9 mouse cellular contexts compared by ENCODE assay signal in the genomic region with DNA sequence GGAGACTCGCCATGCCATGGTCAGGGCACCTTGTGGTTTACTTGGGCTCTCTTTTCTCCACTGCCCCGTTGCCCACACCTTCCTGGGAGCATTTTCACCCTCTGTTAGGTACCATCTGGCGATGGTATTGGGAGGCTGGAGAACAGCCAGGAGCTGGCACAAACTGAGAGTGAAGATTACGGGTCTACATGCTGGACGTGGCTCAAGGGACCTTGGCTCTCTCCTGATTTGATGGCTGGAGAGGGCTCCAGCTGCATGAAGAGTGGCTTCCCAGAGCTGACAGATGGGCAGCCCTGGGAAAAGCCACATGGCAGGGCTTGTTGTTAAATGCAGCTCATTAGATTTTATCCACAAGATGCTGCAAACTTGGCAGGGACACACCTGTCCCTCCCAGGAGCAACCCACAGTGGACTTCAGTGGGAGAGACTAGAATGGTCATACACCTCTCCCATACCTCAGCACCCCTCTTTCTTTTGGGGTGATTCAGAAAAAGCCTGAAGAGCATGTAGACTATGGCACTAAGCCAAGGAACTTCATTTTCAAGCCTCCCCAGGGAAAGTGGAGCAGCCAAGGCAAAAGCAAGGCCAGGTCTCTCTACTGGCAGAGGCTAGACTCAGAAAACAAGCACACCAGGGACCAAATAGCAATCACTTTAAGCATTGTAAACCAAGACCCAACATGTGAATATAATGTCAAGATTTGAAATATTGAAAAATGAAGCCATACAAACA. TPM values are rescaled to one million over a fixed set of nuclear protein-coding genes. Genes with fewer than 3 reads are reported as not detected.
A peak's percentile ranks its signal among the peaks of the same experiment; 100 is the strongest.
DNase-seq lines count a peak whose midpoint lies in the region; ATAC-seq and TF ChIP-seq lines count a peak whose summit lies in the region.
"Had no signal": no experiment of that assay in that cellular context is flagged by ENCODE, and none has a peak within 500 bp of the region (broad histone marks: within the 10 kb centered on the region; RNA-seq: fewer than 3 reads in every experiment).

No protein-coding gene starts in this region.

- no peak for ATAC-seq in intestine, postnatal 0 days

- no peaks in the 10 kb centered on the region for H3K4me1 ChIP-seq in intestine, postnatal 0 days (replicated peaks; ENCODE audit: control insufficient read depth, insufficient read depth, low read length)
- H3K4me1 ChIP-seq: heart, embryonic 15.5 days had no signal

- no peaks in the 10 kb centered on the region for H3K9me3 ChIP-seq in intestine, postnatal 0 days (ENCODE audit: control insufficient read depth)
- H3K9me3 ChIP-seq: heart, embryonic 15.5 days had no signal

- H3K4me3 ChIP-seq in intestine, postnatal 0 days (ENCODE audit: low read depth, low read length), result no peak overlapping the region
- H3K4me3 ChIP-seq: heart, embryonic 15.5 days had no signal

- intact Hi-C loops in heart, postnatal 25 days (cut with DNase I), result no loop called here

- H3K27me3 ChIP-seq in intestine, postnatal 0 days (replicated peaks; ENCODE audit: control insufficient read depth, insufficient read depth, low read length), result no peaks in the 10 kb centered on the region
- H3K27me3 ChIP-seq: heart, embryonic 15.5 days had no signal

- peak; percentile 42 to 48 for DNase-seq in heart, adult 18-20 months
- DNase-seq in heart, postnatal 25 days (ENCODE audit: low spot score), result no peak
- DNase-seq in right cerebral cortex, postnatal 10 days (ENCODE audit: low spot score in 2 of 2), result peak; percentile 44 to 45
- DNase-seq in right cerebral cortex, adult 18-20 months, result no peak
- peak; percentile 80 to 82 for DNase-seq in cerebellum, postnatal 36 days
- DNase-seq in retina, embryonic 14.5 days (ENCODE audit: low spot score), result peak; percentile 9
- no peak for DNase-seq in frontal cortex, adult 2 months (ENCODE audit: extremely low spot score in 1 of 2, low spot score in 1 of 2)

- 80% methylated on average over 5 of the region's 5 CpGs for WGBS in intestine, postnatal 0 days

- no peak overlapping the region for H3K27ac ChIP-seq in intestine, postnatal 0 days (ENCODE audit: low read depth, low read length)
- H3K27ac ChIP-seq: heart, embryonic 15.5 days had no signal

- no peak overlapping the region for H3K4me2 ChIP-seq in intestine, postnatal 0 days (replicated peaks; ENCODE audit: low read depth)
- H3K4me2 ChIP-seq: heart, embryonic 15.5 days had no signal

- H3K9ac ChIP-seq in intestine, postnatal 0 days (ENCODE audit: low read depth, low read length), result no peak overlapping the region
- H3K9ac ChIP-seq: heart, embryonic 15.5 days had no signal

- no peaks in the 10 kb centered on the region for H3K36me3 ChIP-seq in intestine, postnatal 0 days (ENCODE audit: control insufficient read depth, insufficient read depth)
- H3K36me3 ChIP-seq: heart, embryonic 15.5 days had no signal

- TF ChIP-seq CTCF in intestine, postnatal 0 days (IDR thresholded peaks at IDR 0.05; ENCODE audit: low read depth), result no peak

RNA-seq across cellular contexts. Expression of gene Cacul1, which starts 34.8 kb away (rescaled TPM):
- total RNA-seq in heart, adult 18-20 months (2021), result 10 to 100 TPM; 29.3 to 30.1 TPM
- 10 to 100 TPM; 27.6 to 28.5 TPM for total RNA-seq in heart, postnatal 25 days (2021)
- polyA plus RNA-seq in intestine, postnatal 0 days (2015; fragmentation: Nextera tagmentation; extraction: Ambion mirVana), result 11.8 and 13.3 TPM in 2 replicates
- polyA plus RNA-seq in frontal cortex, adult 2 months (2012; rRNA removed), result 22.4 and 23.3 TPM in 2 replicates

Comparison
In these comparisons a context has a peak if more than half of its experiments do, and no peak if none do; other contexts are left out.
1. DNase-seq: peak in heart, adult 18-20 months (2 of 2), right cerebral cortex, postnatal 10 days (2 of 2), cerebellum, postnatal 36 days (2 of 2) and retina, embryonic 14.5 days (single experiment); none in heart, postnatal 25 days (single experiment), right cerebral cortex, adult 18-20 months (single experiment) and frontal cortex, adult 2 months (0 of 2).